Mouse (Mus musculus) ES-Bruce4 (cell line): ENCODE results near the gene Chrna4.

Experiments
- CTCF ChIP-seq: IDR thresholded peaks from one replicate; pipeline ENCODE4 v1.8.1; 2011; ENCODE audit warnings: low read depth, low read length
- EP300 ChIP-seq: IDR thresholded peaks from 2 replicates; pipeline ENCODE4 v1.6.1; 2011; ENCODE audit warnings: low read depth, low read length; ENCODE audit not compliant: insufficient read depth
- POLR2A ChIP-seq: IDR thresholded peaks from one replicate; pipeline ENCODE4 v1.8.1; 2011; ENCODE audit warnings: low read length; ENCODE audit not compliant: insufficient read depth

DNA sequence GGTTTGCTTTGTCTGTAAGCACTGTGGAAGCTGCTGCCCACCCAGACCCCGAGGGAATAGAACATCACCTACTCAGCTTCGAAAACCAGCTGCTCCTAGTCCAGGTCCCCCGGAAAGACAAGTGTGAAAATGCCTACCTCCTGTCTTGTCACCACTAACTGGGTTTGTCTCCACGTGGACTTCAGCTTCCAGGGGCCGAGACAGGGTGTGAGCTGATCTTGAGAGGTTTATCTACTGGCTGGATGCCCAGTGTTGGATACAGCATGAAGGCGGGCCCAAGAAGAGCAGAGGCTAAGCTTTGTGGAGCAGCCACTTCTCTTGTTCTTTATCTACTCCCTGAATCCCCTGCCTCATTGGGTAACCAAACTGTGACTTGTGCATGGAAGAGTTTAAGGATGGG, 10.0 kb downstream of the Chrna4 start:
- no peak for TF ChIP-seq POLR2A
- TF ChIP-seq CTCF = no peak
- TF ChIP-seq EP300 = no peak
